22 mouse cellular contexts compared by ENCODE assay signal in genomic region chr1:92026351-92026750, GRCm38 (mm10).
"Had no signal": no experiment of that assay in that cellular context is flagged by ENCODE, and none has a peak within 500 bp of the region (broad histone marks: within the 10 kb centered on the region; RNA-seq: fewer than 3 reads in every experiment).

No protein-coding gene starts in this region.

- H3K4me3 ChIP-seq: heart, adult 2 months; heart, embryonic 13.5 days; heart, embryonic 15.5 days; hindbrain, embryonic 13.5 days; hindbrain, embryonic 15.5 days; kidney, embryonic 15.5 days; limb, embryonic 13.5 days; limb, embryonic 15.5 days; liver, embryonic 12.5 days had no signal

- DNase-seq: heart, postnatal 14 days; heart, postnatal 36 days; kidney, adult 11 months; kidney, adult 2 months; kidney, adult 9 months; kidney, postnatal 14 days; kidney, postnatal 36 days; layer of hippocampus, adult 9-11 months; layer of hippocampus, postnatal 36 days; left cerebral cortex, postnatal 4 days had no signal

- H3K27ac ChIP-seq: heart, adult 2 months; heart, embryonic 13.5 days; heart, embryonic 15.5 days; hindbrain, embryonic 13.5 days; hindbrain, embryonic 15.5 days; hindbrain, postnatal 0 days; kidney, embryonic 15.5 days; kidney, postnatal 0 days; limb, embryonic 13.5 days; limb, embryonic 15.5 days; liver, embryonic 12.5 days; liver, embryonic 14.5 days had no signal
